Mouse (Mus musculus) G1E (cell line): Measurements from ENCODE around the gene Usp22.
"Not testable (repeated sequence)": the region's sequence is repeated elsewhere in the genome, so short reads cannot be mapped to it uniquely, and the experiment has no call there.

Source experiments
- CTCF ChIP-seq: IDR thresholded peaks from 2 replicates; pipeline ENCODE4 v1.5.1; 2012; ENCODE audit warnings: low read depth, low read length, inconsistent platforms, mixed read lengths
- GATA1 ChIP-seq: IDR thresholded peaks from 2 replicates; pipeline ENCODE4 v1.6.1; 2012; ENCODE audit warnings: borderline replicate concordance, low read length, inconsistent platforms, mixed read lengths
- TAL1 ChIP-seq: conservative IDR thresholded peaks from 2 replicates; pipeline ENCODE4 v1.6.1; 2012; ENCODE audit warnings: low read depth, low read length, inconsistent platforms, mixed read lengths

DNA sequence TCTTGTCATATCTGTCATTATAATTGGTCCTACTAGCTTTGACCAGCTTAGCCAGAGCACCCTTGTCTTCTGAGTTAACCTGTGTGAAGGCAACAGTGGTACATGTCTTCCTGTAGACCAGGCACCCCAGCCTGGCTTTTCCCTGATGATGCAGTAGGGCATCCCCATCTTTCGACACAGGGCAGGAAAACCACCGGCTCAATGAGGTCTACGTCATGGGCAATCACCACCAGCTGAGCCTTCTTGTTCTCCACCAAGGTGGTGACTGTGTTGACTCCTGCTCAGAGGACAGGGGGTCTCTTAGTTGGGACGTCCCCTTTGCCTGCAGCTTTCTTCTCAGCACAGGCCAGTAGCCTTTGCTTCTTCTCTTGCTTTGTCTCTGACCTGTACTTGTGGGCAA is 44.2 kb downstream of the Usp22 start:
- not testable (repeated sequence) for TF ChIP-seq CTCF, TAL1, GATA1
